Mouse (Mus musculus) embryonic facial prominence, embryonic 14.5 days (tissue): ENCODE results near the gene Arhgef39. TPM values are rescaled to one million over a fixed set of nuclear protein-coding genes. Genes with fewer than 3 reads are reported as not detected.

ENCODE experiments used
- polyA plus RNA-seq: library from polyadenylated mRNA; unstranded; fragments of >200 nt; fragmentation: Nextera tagmentation; extraction: Ambion mirVana; gene quantifications from 2 replicates; pipeline ENCODE4 v1.2.1, GENCODE M21; 2014

Gene Arhgef39
- polyA plus RNA-seq, 1 experiment from 2014 or later: 22.3 TPM

Other genes starting within 250 kb of the Arhgef39 start
- 0.14 and 0.36 TPM in 2 replicates for gene Atp8b5, start 232.5 kb downstream of the Arhgef39 start, polyA plus RNA-seq
- 11.3 and 11.5 TPM in 2 replicates for gene Rusc2, start 117.7 kb downstream of the Arhgef39 start, polyA plus RNA-seq
- gene Fam166b, start 70.6 kb downstream of the Arhgef39 start, polyA plus RNA-seq: 0.22 and 0.33 TPM in 2 replicates
- 13.2 and 14.8 TPM in 2 replicates for gene Tesk1, start 57.8 kb downstream of the Arhgef39 start, polyA plus RNA-seq
- 2.9 and 3.9 TPM in 2 replicates for gene Cd72, start 45.1 kb downstream of the Arhgef39 start, polyA plus RNA-seq
- not detected in 2 replicates for gene Sit1, start 16.0 kb downstream of the Arhgef39 start, polyA plus RNA-seq
- gene Ccdc107, start 6.8 kb downstream of the Arhgef39 start, polyA plus RNA-seq: 64.5 and 68.2 TPM in 2 replicates
- gene Car9, start 7.3 kb upstream of the Arhgef39 start, polyA plus RNA-seq: 0.43 and 1.1 TPM in 2 replicates
- gene Tpm2, start 24.1 kb upstream of the Arhgef39 start, polyA plus RNA-seq: 811 and 1,069 TPM in 2 replicates
- gene Creb3, start 62.6 kb upstream of the Arhgef39 start, polyA plus RNA-seq: 79.6 and 83.0 TPM in 2 replicates
- gene Tln1, start 63.0 kb upstream of the Arhgef39 start, polyA plus RNA-seq: 67.8 and 70.2 TPM in 2 replicates
- 25.1 and 25.7 TPM in 2 replicates for gene Rgp1, start 79.0 kb upstream of the Arhgef39 start, polyA plus RNA-seq
- gene Gba2, start 79.2 kb upstream of the Arhgef39 start, polyA plus RNA-seq: 15.1 and 19.1 TPM in 2 replicates
- gene Msmp, start 84.8 kb upstream of the Arhgef39 start, polyA plus RNA-seq: 1.3 and 1.5 TPM in 2 replicates
- gene Npr2, start 132.2 kb upstream of the Arhgef39 start, polyA plus RNA-seq: 23.0 and 24.6 TPM in 2 replicates
- 1.5 and 4.0 TPM in 2 replicates for gene Spag8, start 153.9 kb upstream of the Arhgef39 start, polyA plus RNA-seq
- 80.2 and 86.2 TPM in 2 replicates for gene Hint2, start 156.8 kb upstream of the Arhgef39 start, polyA plus RNA-seq
- gene Tmem8b, start 169.3 kb upstream of the Arhgef39 start, polyA plus RNA-seq: 2.7 and 3.4 TPM in 2 replicates
- gene Fam221b, start 169.4 kb upstream of the Arhgef39 start, polyA plus RNA-seq: 3.9 and 4.3 TPM in 2 replicates
- not detected in 2 replicates for gene Olfr70, start 201.1 kb upstream of the Arhgef39 start, polyA plus RNA-seq
- 0.10 and 0.37 TPM in 2 replicates for gene Olfr71, start 210.6 kb upstream of the Arhgef39 start, polyA plus RNA-seq
- 1.4 and 2.1 TPM in 2 replicates for gene Hrct1, start 227.5 kb upstream of the Arhgef39 start, polyA plus RNA-seq
- 0.04 and 0.05 TPM in 2 replicates for gene Spaar, start 230.3 kb upstream of the Arhgef39 start, polyA plus RNA-seq